Mouse (Mus musculus) induced T-regulatory cell, adult 2 months (primary cell): ENCODE results near the gene Trhr2.
A peak's percentile ranks its signal among the peaks of the same experiment; 100 is the strongest.

Experiments used
- DNase-seq: peaks from one replicate; pipeline ENCODE4 v3.0.0-alpha.2; 2012; ENCODE audit warnings: low read depth

The Trhr2 gene

DNA sequence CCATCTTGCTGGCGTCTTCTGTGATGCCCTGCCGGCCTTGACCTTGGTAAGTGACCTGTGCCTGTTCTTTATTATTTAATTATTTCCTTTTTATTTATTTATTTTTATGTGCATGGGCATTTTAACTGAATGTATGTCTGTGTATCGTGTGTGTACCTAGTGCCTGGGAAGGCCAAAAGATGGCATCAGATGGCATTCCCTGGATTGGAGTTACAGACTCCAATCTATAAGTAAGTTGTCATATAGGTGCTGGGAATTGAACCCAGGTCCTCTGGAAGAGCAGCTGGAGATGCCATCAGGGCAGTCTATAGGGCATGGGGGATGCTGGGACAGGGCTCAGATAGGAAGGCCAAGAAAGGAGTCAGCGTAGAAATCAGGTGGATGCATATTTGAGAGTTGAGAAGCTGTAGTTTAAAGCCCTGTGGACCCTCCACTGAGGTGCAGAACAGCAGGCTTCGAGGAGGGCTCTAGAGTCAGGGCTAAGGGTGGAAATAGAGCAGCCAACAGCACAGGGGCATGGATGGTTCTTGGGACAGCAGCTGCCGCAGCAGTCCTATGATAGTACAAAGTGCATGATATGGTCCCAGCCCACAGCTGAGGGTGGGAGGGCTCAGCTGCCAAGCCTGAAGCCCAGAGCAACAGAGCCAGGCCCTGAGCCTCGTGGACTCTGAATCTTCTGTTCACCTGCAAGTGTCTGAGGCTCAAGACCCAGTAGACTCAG lies at the start of gene Trhr2:
Gene Trhr2, minus strand, starts transcription at position 51 of the 721 bp plus-strand sequence.
- no peak for DNase-seq

DNA sequence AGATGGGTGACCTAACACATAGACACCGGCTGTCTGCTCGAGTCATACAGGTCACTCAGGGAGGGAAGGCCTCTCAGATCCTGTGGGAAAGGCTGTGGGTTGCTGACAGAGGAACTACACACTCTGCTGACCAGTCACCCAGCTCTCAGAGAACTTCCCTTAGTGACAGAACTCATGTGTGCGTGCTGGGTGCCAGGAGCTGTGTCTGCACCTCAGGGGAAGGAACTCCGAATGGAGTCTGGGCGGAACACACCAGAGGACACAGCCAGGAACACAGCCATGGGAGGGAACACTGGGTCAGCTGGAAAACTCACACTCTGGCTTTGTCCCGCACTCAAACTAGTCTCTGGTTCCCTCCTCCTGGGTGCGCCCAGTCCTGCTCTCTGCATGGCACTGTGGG lies 47.1 kb upstream of the Trhr2 start:
- DNase-seq: no peak

DNA sequence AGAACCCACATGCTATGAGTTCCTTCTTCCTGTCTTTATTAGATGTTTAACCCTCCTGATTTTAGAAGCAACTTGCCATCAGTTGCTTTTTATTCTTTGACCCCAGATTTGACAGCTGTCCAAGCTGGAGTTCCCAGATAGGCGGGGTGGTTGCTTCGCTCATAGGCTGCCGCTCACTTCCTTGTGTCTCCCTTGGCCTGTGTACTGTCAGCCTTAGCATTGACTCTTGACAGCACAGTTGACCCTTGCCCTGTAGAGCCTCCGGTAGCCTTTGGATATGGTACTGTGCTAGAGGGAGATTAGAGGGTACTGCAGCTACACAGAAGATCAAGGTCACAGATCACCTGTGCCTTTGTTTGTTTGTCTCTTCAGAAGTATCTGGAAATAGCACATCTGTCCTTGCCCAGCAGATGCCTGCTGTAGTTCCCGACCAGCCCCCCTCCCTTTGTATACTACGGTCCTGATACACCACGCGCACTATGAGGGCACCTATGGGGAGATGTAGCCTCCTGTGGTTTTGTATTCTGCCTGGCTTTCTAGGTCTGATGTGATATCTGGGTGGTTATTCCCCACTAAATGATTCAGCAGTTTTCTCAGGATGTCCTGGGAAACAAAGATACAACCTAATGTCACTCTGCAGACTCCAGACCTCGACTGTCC lies 44.7 kb upstream of the Trhr2 start:
- DNase-seq: no peak

DNA sequence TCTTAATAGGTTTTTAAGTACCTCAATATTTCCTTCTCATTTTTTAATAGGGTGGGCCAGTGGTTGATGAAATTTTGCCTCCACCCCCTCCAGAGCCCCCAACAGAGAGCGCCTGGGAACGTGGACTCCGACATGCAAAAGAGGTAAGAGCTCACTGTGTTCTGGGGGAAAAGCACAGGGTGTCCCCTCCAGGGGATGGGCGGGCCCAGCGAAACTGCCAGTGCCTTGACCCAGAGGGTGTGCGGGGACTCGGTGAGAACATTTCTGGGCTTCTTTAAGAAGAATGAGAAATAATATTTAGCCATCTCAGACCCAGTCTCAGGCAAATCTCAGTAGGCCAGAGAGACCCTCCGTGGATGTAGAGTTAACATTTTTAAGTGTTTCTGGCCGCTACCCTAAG lies 37.6 kb upstream of the Trhr2 start:
- no peak for DNase-seq

DNA sequence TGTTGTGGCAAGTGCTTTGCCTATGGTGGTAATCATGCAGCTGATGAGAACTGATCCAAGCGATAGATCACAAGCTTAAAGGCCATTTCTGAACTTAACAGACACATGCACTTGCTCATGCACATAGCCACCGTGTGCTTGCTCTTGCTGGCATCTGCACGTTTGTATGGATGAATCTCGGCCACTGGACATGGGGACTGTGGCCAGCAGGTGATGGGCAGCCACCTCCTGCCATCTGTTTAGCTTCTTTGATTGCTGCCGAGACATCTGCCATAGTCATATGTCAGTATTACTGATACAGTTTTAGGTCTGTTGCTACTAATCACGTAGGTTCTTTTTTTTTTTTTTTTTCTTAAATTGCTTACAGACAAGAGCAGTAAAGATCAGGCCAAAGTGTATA lies 34.7 kb upstream of the Trhr2 start:
- no peak for DNase-seq

DNA sequence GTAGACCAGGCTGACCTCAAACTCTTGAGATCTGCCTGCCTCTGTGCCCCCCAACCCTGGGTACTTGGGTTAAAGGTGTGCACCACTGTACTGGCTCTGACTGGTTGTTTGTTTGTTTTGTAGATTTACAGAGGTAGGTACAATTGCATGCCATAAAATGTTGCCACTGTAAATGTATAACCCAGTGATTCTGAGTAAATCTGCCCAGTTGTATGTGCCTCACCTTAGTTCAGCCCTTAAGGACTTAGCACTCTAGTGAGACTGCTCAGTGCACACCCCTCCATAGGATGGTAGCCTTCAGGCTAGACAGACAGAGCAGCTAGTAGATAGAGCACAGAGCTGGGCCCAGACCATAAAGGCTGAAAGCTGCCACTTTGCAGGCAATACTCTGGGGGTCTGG lies 33.2 kb upstream of the Trhr2 start:
- DNase-seq: no peak

DNA sequence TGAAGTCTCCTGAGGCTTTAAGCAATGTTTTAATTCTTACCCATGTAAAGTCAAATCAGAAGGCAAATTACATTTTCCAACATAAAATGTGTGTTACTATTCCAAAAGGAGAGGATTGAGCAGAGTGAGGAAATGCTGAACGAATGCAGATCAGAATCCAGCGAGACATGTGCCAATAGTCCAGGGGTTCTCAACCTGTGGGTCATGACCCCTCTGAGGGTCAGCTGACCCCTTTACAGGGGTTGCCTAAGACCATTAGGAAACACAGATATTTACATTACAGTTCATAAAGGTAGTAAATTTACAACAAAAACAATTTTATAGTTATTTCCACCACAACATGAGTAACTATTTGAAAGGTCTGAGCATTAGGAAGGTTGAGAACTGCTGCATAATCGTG lies 30.2 kb upstream of the Trhr2 start:
- no peak for DNase-seq

DNA sequence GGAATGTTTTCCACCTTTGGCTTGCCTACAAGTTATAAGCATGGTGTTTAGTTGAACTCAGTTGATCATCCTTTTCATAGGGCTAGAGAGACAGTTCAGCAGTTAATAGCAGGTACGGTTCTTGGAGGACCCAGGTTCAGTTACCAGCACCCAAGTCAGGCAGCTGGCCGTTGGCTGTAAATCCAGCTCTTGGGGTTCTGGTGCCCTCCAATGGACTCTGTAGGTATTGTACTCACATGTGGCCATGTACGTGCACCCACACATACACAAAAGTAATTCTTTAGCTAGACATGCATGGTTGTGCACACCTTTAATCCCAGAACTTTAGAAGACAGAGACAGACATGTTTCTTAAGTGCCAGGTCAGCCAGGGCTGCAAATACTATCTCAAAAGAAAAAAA lies 28.8 kb upstream of the Trhr2 start:
- peak; percentile 18 for DNase-seq

DNA sequence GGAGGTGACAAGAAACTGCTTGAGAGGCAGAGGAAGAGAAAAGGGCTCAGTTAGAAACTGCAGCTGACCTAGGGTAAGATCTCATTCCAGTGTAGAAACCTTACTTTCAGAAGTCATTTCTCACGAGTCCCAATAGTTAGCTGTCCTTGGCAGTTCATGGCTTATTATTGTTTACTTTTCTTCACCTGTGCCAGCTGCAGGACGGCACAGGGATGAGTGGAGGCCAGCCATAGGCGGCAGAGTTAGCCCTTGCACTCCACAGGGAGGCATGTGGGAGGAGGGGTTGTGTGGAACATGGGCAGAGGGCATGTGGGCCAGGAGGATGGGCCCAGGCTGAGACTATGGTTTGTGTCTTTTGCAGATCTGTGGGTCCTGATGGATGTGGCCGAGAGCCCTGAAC lies 22.5 kb upstream of the Trhr2 start:
- no peak for DNase-seq

DNA sequence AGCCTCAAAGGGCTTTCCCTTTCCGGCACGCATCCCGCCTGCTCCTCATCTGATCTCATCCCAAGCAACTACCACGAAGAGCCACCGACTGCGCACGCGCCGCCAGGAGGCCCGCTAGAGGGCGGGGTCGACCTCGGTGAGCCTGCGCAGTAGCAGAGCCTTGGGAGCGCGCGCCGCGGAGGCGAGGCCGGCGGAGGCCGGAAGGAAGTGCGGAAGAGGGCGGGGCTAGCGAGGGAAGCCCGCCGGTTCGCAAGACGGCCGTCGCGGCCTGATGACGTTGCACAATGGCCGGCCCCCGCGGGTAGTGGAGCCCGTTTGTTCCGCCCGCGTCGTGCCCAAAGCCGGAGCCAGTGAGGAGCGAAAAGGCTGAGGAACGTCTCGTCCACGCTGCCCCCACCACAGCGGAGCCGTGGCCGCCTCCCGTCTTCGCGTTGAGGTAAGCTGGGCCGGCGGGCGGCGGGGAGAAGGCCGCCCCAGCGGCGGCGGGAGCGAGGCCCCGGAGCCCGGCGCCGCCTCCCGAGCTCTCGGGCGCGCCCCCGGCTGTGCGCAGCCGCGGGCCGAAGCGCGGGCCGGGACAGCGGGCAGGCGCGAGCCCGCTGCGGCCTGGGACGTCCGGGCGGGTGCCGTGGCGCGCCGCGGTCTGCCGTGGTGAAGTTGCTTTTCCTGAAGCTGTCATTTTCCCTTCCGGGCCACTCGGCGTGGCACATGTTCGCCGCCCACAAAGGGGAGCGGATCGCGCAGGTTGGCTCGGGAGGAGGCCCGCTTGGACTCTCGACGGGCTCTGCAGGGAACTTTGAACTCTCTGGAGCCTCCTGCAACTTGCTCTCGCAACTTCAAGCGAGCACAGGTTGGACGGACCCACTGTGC lies 16.1 kb upstream of the Trhr2 start, which contains the start of gene Zc3h18:
Gene Zc3h18, plus strand, starts transcription at position 245 of the 867 bp plus-strand sequence.
- DNase-seq: peak; percentile 99

DNA sequence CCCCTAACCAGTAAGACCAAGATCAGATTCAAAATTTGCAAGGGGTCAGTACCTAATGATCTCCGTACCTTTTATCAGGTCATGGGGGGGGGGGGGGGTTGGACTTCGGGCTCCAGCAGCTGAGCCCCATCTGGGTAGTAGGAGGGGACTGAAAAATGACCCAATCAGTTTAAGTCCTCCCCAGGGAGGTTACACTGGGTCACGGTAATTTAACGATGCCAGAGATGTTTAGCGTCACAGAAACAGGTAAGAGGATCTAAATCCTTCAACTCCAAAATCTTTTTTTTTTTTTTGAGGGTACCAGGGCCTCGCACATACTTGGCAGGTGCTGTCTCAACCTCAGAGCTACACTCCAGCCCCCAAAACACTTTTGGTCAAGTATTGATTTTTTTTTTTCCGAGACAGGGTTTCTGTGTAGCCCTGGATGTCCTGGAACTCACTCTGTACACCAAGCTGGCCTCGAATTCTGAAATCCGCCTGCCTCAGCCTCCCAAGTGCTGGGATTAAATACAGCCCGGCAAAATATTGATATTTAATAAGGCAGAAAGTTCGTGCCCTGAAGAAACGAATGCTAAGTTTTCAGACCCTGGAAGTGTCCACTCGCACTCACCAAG lies 15.3 kb upstream of the Trhr2 start:
- DNase-seq: no peak

DNA sequence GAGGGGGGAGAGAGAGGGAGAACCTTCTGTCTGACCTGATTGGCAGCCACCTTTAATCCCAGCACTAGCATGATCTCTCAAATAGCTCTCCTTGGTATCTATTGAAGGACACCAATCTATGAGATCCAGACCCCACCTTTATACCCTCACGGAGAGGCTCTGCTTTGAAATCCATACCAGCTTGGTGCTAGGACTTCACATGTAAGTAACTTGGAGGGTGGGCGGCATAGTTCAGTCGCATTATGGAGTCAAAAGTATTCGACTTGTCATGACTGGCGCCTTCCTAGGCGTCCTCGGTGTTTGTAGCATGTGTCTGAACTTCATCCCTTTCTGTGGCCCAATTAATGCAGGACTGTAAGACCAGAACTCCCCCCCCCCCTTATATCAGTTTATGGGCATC lies 14.8 kb upstream of the Trhr2 start:
- DNase-seq: peak; percentile 19

DNA sequence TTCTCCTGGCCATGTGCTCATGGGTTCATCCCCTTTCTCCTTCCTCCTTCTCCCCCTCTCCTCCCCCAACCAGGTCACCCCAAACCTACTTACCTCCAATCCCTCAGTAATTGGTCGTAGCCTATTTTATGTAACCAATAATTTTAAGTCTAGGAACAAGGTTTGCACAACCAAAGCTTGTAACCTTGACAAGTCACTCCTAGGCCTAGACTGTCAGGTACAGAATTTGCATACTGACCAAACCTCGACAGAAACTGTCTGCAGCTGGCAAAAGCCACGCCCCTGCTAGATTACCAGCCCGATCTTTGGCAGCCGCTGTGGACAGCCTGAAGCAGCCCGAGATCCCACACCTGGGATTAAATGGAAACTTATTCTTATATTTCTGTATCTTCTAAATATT lies 11.2 kb upstream of the Trhr2 start:
- no peak for DNase-seq

DNA sequence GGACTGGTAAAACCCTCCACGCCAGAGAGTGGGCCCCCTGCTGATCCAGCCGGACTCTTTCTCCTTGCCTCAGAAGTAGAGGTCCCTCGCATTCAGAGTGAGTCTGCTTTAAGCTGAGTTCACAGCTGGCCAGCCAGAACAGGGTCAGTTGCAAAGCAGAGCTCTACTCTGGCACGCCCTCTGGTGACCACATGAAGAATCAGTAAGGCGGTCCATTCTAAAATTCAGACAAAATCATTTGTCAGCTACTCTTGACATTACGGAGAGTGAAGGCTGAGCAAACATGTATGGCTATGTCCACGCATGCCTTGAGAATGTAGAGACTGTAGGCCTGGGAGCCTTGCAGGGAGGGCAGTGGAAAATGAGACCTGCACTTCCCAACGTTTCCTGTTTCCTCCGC lies 9.1 kb upstream of the Trhr2 start:
- DNase-seq: peak; percentile 63

DNA sequence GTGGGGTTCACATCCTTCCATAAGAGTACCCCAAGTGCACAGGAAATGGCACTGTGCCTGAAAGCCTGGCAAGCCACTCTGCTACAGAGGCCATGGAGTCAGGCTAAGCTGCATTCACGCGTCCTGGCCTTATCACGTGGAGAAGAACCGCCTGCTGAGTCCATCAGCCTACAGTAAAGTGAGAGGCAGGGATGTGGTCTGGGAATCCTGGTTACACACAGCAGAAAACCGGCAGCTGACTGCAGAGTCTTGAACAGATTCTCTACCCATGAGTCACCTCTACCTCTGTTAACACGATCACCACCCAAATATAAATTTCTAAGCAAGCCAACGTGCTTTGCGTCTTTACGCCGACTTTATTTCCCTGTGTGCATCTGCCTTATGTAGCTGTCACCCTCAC lies 7.9 kb upstream of the Trhr2 start:
- DNase-seq: no peak

DNA sequence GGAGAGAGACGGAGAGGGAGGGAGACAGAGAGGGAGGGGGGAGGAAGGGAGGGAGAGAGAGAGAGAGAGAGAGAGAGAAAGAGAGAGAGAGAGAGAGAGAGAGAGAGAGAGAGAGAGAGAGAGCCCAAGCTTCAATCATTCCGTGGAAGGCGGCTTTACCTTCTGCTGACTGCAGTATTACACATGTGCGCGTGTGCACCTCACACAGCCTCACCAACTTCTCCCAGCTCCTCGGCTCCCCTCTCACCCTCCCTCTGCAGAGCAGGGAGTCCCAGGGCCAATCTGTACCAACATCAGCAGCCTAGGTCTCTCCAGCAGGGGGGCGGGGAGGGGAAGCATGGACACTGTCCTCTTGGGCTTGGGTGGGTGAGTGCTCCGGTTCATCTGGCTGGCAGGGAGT lies 2.4 kb upstream of the Trhr2 start:
- no peak for DNase-seq

DNA sequence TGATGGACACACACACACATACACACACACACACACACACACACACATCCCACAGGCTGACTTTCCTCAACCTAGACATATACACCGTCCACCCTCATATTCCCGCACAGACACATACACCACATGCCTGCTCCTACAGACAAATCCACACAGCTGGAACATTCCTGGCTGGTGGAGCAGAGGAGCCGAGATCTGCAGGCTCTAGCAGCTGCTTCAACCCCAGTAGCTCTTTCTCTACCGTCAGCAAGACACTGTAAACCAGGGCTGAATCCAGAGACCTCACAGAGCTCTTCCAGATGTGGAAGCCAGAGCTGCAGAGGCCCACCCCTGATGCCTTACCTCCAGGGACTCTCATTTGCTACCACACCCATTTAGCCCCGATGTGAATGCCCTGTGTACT lies 1.7 kb upstream of the Trhr2 start:
- DNase-seq: no peak

DNA sequence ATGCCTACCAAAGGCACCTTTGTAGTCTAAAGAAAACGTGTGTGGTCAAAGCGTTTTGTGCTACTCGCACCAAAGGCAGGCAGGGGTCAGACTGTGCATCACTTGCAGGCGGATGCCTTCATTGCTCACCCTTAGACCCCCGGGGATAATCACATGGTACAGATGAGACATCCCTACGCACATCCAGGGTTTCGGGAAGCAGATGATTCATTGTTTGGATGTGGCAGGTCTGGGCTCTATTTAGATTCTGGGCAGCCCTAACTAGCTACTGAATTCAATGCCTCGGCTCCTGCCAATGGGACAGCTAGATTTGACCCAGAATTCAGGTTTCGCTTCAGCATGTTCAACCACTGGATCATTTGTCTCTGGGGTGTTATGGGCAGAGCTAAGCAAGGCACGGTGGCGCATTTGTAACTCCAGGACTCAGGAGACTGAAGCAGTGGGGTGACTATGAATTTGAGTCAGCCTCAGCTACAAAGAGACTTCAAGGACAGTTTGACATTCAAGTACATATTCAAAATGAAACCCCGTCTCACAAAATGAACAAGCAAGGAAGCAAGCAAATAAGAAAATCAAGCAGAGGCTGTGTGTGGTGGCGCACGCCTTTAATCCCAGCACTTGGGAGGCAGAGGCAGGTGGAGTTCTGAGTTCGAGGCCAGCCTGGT lies 1.3 kb downstream of the Trhr2 start:
- peak; percentile 66 for DNase-seq

DNA sequence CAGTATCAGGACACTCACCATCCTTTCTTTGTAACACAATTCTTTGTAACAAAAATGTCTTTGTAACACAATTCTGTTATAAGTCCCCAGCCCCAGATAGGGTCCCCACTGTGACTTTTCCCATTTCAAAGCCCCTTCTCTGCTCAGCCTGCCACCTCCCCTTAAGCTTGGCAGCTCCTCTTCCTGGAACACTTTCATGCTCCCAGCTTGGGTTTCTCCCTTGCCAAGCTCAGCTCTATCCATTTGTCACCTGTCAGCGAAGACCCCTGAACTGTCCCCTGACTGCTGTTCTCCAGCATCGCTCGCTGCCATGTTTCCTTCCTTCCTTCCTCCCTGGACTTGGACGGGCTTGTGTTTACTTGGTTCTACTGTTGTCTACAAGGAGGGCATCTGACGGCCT lies 2.9 kb downstream of the Trhr2 start:
- DNase-seq: no peak

DNA sequence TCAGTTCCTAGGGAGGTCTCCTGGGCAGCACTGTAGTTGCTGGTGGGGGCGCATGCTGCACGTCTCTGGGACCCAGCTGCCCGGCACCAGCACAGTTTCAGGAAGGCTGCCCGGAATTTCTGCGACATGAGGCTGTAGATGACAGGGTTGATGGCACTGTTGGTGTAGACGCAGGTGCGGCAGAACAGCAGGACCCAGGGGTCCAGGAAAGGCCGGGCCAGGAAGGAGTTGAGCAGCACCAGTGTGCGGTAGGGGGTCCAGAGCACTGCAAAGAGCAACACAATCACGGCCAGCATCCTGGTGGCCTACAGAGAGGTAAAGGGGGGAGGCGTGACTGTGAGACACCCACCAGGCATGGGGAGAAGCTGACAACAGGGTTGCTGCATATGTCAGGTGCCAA lies 3.3 kb downstream of the Trhr2 start:
- no peak for DNase-seq

DNA sequence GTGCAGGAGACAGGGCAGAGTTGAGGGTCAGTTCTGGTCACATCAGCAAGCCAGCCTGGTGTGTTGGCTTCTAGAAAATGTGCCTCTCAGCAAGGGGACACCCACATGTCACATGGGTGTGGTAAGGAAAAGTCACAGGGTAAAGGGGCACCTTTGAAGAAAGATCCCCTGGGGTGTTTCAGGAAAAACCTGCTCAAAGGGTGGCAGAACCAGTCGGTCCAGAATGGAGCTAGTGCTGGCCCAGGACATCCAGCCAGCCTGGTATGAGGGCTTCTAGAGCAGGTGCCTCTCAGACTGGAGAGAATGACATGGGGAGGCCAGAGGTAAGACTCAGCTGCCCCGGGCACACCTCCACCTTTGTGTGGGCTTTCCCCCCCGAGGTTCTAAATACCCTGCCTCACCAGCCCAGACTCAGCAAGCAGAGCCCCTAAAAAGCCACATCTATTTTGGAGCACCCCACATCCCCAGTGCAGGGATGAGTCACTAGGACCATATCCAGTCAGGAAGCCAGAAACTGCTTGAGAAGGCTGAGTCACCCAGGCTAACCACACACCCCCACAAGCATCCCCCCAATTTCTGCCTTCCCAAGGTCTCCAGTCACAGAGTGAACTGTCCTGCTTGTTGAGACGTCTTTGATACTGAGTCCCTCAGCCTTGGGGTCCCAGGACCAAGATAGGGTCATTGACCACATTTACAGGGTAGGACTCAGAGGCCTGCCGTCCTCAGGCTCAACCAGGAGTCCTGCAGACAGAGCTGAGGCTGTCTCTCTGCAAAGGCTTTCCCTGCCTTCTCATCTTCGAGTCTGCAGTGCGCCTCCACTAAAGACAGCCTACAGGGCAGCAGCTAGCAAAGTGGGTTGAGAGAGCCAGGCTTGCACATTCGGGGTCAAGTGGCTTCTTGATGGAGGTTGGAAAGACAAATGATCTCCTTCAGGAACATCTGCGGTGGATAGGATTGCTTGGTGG lies 4.6 kb downstream of the Trhr2 start:
- no peak for DNase-seq
